Mouse (Mus musculus): ENCODE results near the gene Scarb2. TPM values are rescaled to one million over a fixed set of nuclear protein-coding genes. Genes with fewer than 3 reads are reported as not detected.

Gene Scarb2
- polyA plus RNA-seq, 1 experiment from 2014 or later = 9.1 TPM

DNA sequence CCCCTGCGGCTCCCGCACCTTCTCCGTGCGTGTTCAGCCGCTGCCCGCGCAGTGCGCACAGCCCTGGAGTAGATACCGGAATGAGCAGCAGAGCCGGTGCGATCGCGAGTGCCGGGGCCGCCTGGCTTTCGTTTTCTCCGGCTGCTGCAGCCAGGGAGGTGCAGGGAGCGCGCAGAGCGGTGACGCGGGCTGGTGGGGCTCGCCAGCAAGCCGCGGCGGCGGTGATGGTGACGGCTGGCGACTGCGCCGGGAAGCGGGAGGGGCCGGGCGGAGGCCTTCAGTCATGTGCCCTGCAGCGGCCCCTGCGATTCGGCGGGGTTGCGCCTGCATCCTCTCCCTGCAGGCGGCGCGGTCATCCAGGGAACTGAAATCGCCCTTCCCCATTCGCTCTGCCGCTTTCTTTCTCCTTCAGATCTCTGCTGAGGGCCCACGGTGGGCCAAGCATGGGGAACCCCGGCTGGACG is 1.2 kb downstream of the Scarb2 start:
- H3K27me3 ChIP-seq (ENCODE audit: insufficient read depth, low read length) = no peaks in the 10 kb centered on the region
- H3K36me3 ChIP-seq (ENCODE audit: insufficient read depth, low read length) = no peaks in the 10 kb centered on the region
- H3K4me1 ChIP-seq (replicated peaks; ENCODE audit: insufficient read depth, low read length) = 0 out of 2 replicates have a peak, but pooled peaks cover 9% of the 10 kb centered on the region
- peak overlapping the region; percentile 80 for H3K9ac ChIP-seq (ENCODE audit: low read depth, low read length)
- under 1% methylated on average over 48 of the region's 48 CpGs for WGBS
- H3K27ac ChIP-seq = peak overlapping the region; percentile 91
- ATAC-seq (replicated peaks; ENCODE audit: low FRiP score, low read depth) (peak; percentile 98), DNase-seq (ENCODE audit: low spot score) (peak; percentile 98)
- H3K4me2 ChIP-seq (ENCODE audit: low read length) = peak overlapping the region; percentile 90
- no peaks in the 10 kb centered on the region for H3K9me3 ChIP-seq (replicated peaks; ENCODE audit: low read length)
- TF ChIP-seq CTCF (IDR thresholded peaks at IDR 0.05; ENCODE audit: low read depth) = peak; percentile 77
- H3K4me3 ChIP-seq (replicated peaks; ENCODE audit: low read depth, low read length) = peak overlapping the region; percentile 66

DNA sequence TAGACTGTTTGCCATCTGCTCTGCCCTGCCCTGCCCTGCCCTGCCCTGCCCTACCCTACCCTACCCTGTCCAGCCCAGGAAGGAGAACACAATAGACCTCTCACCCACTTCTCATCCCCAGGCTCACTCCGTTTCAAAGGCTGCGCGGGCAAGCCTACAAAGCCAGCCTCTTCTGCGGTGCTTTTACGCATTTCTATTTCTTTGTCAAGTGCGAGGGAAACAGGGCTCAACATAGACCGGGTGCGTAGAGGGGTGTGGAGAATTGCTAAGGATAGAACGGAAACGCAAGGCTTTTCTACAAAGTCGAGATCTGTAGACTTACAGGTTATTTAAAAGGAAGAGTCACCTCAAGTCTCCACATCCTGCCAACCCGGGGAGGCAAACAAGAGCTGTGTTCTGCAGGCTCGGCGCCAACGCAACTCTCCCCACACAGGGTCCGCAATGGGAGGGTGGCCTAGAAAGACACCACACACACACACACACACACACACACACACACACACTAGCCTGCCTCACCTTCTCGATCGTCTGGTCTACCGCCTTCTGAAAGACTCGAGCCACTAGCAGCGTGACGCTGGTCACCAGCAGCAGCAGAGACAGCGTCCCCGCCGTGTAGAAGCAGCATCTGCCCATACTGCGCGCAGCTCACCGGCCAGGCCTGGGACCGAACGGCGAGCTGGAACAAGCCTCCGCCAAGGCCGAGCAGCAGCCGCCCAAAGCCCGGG is 1.8 kb downstream of the Scarb2 start:
- 0 out of 2 replicates have a peak, but pooled peaks cover 9% of the 10 kb centered on the region for H3K4me1 ChIP-seq (replicated peaks; ENCODE audit: insufficient read depth, low read length)
- H3K27me3 ChIP-seq (ENCODE audit: insufficient read depth, low read length) = no peaks in the 10 kb centered on the region
- peak; percentile 71 for ATAC-seq (replicated peaks; ENCODE audit: low FRiP score, low read depth)
- peak overlapping the region; percentile 80 for H3K9ac ChIP-seq (ENCODE audit: low read depth, low read length)
- no peaks in the 10 kb centered on the region for H3K9me3 ChIP-seq (replicated peaks; ENCODE audit: low read length)
- H3K36me3 ChIP-seq (ENCODE audit: insufficient read depth, low read length) = no peaks in the 10 kb centered on the region
- H3K4me3 ChIP-seq (replicated peaks; ENCODE audit: low read depth, low read length) = peak overlapping the region; percentile 66
- under 1% methylated on average over 35 of the region's 35 CpGs for whole genome bisulfite sequencing
- peak overlapping the region; percentile 90 for H3K4me2 ChIP-seq (ENCODE audit: low read length)
- TF ChIP-seq CTCF (IDR thresholded peaks at IDR 0.05; ENCODE audit: low read depth) = no peak
- H3K27ac ChIP-seq = peak overlapping the region; percentile 91
- peak; percentile 54 for DNase-seq (ENCODE audit: low spot score)

DNA sequence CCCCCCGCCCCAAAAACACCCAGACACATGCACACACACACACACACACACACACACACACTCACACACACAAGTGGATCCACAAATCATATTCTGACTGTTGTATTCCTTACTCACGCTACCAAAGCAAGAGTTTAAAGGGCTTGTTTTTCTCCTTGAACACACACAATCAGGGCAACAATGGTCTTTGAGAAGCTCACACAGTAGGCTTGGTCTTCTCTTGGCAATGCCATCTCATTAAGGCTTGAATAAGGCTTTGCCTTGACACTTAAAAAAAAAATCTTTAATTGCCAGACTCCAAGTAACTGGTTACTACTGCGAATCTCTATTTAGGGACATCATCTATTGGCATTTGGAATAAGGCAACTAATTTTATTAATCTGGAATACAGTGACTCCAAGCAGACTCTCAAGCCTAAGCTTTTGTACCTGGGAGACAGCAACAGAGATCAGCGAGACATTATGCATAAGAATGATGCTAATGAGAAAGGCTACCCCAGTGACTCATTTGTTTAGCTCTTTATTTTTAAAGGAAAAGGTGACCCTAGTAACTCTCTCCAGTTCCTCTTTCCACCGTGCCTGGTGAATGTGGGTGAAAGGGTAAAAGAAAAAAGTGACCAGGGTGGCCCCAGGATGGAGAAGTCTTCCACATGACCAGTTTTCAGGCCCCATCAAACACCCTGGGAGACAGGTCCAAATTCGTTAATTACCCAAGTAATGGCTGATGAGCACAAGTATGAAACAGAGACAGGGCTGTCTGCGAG is 2.6 kb downstream of the Scarb2 start:
- ATAC-seq (replicated peaks; ENCODE audit: low FRiP score, low read depth) (no peak), DNase-seq (ENCODE audit: low spot score) (no peak)
- Histone ChIP-seq H3K9me3 (replicated peaks; ENCODE audit: low read length) (no peaks in the 10 kb centered on the region), H3K9ac (ENCODE audit: low read depth, low read length) (peak overlapping the region; percentile 80), H3K4me3 (replicated peaks; ENCODE audit: low read depth, low read length) (peak overlapping the region; percentile 66), H3K4me2 (ENCODE audit: low read length) (peak overlapping the region; percentile 90), H3K27me3 (ENCODE audit: insufficient read depth, low read length) (no peaks in the 10 kb centered on the region), H3K36me3 (ENCODE audit: insufficient read depth, low read length) (no peaks in the 10 kb centered on the region), H3K4me1 (replicated peaks; ENCODE audit: insufficient read depth, low read length) (0 out of 2 replicates have a peak, but pooled peaks cover 9% of the 10 kb centered on the region), H3K27ac (peak overlapping the region; percentile 91; the same call in 1 of the 2 replicates)
- no peak for TF ChIP-seq CTCF (IDR thresholded peaks at IDR 0.05; ENCODE audit: low read depth)
- 37% methylated on average over 7 of the region's 7 CpGs for WGBS

DNA sequence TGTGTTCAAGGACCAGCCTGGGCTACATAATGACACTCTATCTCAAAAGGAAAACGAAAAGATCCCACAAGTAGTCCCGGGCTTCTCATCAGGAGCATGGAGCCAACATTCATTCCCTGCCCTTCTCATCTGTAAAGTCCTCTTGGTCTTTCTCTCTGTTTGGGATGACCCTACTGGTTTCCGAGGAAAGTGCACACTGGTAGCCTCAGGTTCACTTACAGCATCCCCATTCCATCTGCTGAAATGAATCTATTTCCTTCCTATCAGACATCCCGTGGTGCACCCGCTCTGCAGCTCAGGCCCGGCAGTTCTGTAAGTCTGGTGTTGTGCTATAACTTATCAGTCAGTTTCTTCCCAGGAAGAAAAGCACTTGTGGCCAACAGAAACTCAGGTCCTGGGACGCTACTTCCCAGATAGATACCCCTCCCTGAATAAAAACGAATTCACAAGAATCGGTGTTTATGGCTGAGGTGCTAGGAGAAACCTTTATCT is 3.2 kb downstream of the Scarb2 start:
- ATAC-seq (replicated peaks; ENCODE audit: low FRiP score, low read depth) (no peak), DNase-seq (ENCODE audit: low spot score) (peak; percentile 25)
- Histone ChIP-seq H3K27ac (no peak overlapping the region), H3K9ac (ENCODE audit: low read depth, low read length) (no peak overlapping the region), H3K4me1 (replicated peaks; ENCODE audit: insufficient read depth, low read length) (0 out of 2 replicates have a peak, but pooled peaks cover 9% of the 10 kb centered on the region), H3K36me3 (ENCODE audit: insufficient read depth, low read length) (no peaks in the 10 kb centered on the region), H3K4me3 (replicated peaks; ENCODE audit: low read depth, low read length) (no peak overlapping the region), H3K27me3 (ENCODE audit: insufficient read depth, low read length) (no peaks in the 10 kb centered on the region), H3K4me2 (ENCODE audit: low read length) (peak overlapping the region; percentile 90; the same call in 1 of the 2 replicates), H3K9me3 (replicated peaks; ENCODE audit: low read length) (no peaks in the 10 kb centered on the region)
- no peak for TF ChIP-seq CTCF (IDR thresholded peaks at IDR 0.05; ENCODE audit: low read depth)
- 80% methylated on average over 9 of the region's 9 CpGs for WGBS

DNA sequence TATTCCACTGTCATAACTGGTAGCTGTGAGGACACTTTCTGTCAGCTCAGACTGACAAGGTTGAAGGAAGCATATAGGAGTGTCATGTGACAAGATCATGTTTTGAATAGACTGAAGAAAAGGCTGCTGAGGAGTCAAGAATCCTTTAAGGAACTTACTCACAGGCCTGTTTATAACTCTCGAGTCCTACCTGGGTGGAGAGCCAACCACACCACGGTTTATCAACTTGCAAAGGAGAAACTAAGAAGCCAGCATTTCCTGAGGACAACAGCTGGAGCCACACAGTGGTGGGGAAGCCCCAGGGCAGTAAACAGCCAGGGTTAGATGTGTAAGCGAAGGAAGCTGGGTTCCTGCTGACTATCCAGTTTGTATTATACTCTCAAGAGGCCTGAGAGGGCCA is 7.3 kb downstream of the Scarb2 start:
- H3K9ac ChIP-seq (ENCODE audit: low read depth, low read length) = no peak overlapping the region
- H3K4me2 ChIP-seq (ENCODE audit: low read length) = no peak overlapping the region
- H3K9me3 ChIP-seq (replicated peaks; ENCODE audit: low read length) = no peaks in the 10 kb centered on the region
- no peak for TF ChIP-seq CTCF (IDR thresholded peaks at IDR 0.05; ENCODE audit: low read depth)
- no peak for ATAC-seq (replicated peaks; ENCODE audit: low FRiP score, low read depth)
- no peak overlapping the region for H3K4me3 ChIP-seq (replicated peaks; ENCODE audit: low read depth, low read length)
- WGBS = 51% methylated on average over 3 of the region's 3 CpGs
- peak; percentile 16 for DNase-seq (ENCODE audit: low spot score)
- H3K27ac ChIP-seq = peak overlapping the region; percentile 36; the same call in 1 of the 2 replicates
- H3K36me3 ChIP-seq (ENCODE audit: insufficient read depth, low read length) = no peaks in the 10 kb centered on the region
- no peaks in the 10 kb centered on the region for H3K27me3 ChIP-seq (ENCODE audit: insufficient read depth, low read length)
- H3K4me1 ChIP-seq (replicated peaks; ENCODE audit: insufficient read depth, low read length) = 0 out of 2 replicates have a peak, but pooled peaks cover 3% of the 10 kb centered on the region

DNA sequence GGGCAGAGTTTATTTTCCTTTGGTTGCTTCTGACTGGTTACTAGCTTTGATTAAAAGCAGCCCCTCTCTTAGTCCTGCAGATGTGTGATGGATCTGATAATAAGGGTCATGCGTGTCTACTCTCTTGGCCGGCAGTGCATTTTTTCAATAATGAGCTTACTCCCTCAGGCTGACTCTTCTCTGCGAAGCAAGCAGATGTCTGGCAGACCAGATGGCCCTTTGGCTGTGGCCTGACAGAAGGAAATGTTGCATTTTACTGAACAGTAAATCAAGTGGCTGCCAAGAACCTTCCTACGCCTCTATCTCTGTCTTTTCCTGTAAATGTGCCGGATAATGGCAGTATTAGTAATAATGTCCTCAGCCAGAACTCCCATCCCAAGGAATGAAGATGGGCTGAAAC is 8.0 kb downstream of the Scarb2 start:
- 21% methylated on average over 5 of the region's 5 CpGs for WGBS
- Histone ChIP-seq H3K27ac (peak overlapping the region; percentile 36), H3K4me2 (ENCODE audit: low read length) (no peak overlapping the region), H3K4me3 (replicated peaks; ENCODE audit: low read depth, low read length) (no peak overlapping the region), H3K36me3 (ENCODE audit: insufficient read depth, low read length) (no peaks in the 10 kb centered on the region), H3K9me3 (replicated peaks; ENCODE audit: low read length) (no peaks in the 10 kb centered on the region), H3K27me3 (ENCODE audit: insufficient read depth, low read length) (no peaks in the 10 kb centered on the region), H3K4me1 (replicated peaks; ENCODE audit: insufficient read depth, low read length) (no peaks in the 10 kb centered on the region), H3K9ac (ENCODE audit: low read depth, low read length) (no peak overlapping the region)
- DNase-seq (ENCODE audit: low spot score) (peak; percentile 70), ATAC-seq (replicated peaks; ENCODE audit: low FRiP score, low read depth) (no peak)
- no peak for TF ChIP-seq CTCF (IDR thresholded peaks at IDR 0.05; ENCODE audit: low read depth)
